Mouse (Mus musculus) liver, postnatal 0 days (tissue): ENCODE measurements at regions not wholly inside any gene's neighbourhood (a gene's known extent, or its start where the extent isn't known, plus 50 kb on each side); places are given as distances from the start of the nearest gene placed in this dataset.

Experiments used
- CTCF ChIP-seq: sonication (generic); IDR thresholded peaks from 2 replicates; pipeline ENCODE4 v1.5.1; 2016; ENCODE audit warnings: antibody characterized with exemption, low read depth
- EP300 ChIP-seq: IDR thresholded peaks from 2 replicates; pipeline ENCODE4 v1.6.1; 2016; ENCODE audit warnings: antibody characterized with exemption, low read depth, mild to moderate bottlenecking

- no peak for TF ChIP-seq CTCF
- no peak for TF ChIP-seq EP300
Measured at GRCm38 (mm10) chr17:89681798-89682197, 228.5 kb downstream of the Gm10184 start.
